Mouse (Mus musculus) ES-CJ7 (cell line): Measurements from ENCODE around the gene Sugp2.
"Not testable (repeated sequence)": the region's sequence is repeated elsewhere in the genome, so short reads cannot be mapped to it uniquely, and the experiment has no call there.

ENCODE experiments used
- DNase-seq: peaks from one replicate; pipeline ENCODE4 v3.0.0; 2011; ENCODE audit warnings: low read depth, low spot score

Sugp2 gene

DNA sequence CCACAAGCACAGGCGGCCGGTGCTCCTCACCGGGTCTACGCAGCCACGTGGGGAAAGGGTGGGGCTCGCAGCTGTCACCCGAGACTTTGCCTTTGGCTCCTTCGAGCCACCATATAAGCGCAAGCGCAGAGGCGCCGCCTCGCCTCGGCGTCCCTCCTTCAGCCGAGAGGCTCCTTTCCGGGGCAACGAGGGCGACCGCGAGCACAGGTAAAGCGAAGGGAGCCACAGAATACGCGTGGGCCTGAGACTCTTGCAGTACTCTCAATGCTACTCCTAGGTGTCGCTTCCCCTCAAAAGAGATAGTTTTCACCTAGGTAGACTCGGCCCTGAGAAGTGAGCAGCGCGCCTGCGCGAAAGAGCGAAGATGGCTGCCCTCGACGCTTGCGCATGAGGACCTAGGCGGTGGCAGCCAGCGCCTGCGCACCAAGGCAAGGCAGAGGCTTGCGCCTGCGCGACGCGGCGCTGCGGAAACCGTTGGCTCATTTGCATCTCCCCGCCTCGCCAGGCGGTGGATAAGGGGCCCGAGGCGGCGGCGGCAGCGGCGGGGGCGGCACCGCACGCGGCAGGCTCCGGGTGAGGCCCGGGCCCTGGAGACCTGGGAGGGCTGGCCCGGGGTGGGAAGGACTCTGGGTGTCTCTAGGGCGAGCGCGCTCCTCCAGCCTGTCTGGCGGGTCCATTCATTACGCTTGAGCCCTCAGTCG is at the start of gene Sugp2, which contains the start of gene Armc6:
Gene Sugp2, plus strand, starts transcription at position 147 of the 701 bp plus-strand sequence.
Gene Armc6, minus strand, starts transcription at position 387 of the 701 bp plus-strand sequence.
- DNase-seq, result peak; percentile 99

GRCm38 (mm10) chr8:70188707-70189106 is 45.3 kb upstream of the Sugp2 start:
- DNase-seq, result no peak

DNA sequence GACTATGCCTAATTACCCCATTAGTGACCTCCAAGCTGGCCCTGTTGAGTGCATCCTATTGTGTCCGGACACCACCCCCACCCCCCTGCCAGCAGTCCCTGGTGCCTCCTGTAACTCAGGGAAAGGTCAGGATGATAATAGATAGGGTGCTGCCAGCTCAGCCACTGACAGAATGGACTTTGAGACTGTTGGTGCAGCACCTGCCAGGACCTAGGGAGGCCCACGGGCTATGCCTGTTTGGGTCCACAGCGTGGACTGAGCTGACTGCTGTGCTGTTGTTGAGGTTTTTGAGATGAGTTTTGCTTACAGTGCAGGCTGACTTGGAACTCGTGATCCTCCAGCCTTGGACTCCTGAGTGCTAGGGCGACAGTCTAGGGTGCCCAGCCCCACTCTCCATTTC is 40.8 kb upstream of the Sugp2 start:
- DNase-seq, result no peak

DNA sequence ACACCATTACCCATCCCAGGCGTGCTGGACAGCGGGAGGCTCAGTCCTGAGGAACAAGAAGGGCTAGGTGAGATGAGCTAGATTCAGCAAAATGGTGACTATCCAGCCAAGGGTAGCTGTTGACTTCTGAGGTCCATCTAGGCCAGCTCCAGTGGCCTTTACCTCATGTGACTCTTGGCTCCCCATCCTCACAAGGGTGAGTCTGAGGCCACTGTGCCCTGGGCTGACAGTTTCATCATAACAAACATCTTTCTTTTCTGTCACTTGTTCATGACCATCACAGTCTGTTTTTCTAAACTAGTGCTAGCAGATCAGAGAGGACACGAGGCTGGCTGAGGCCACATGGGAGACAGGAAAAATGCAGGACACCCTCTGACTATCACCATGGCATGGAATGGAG is 39.8 kb upstream of the Sugp2 start:
- no peak for DNase-seq

- peak; percentile 44 for DNase-seq
These were observed 38.3 kb upstream of the Sugp2 start for GRCm38 (mm10) chr8:70195762-70196161.

- no peak for DNase-seq
These were observed 36.4 kb upstream of the Sugp2 start for GRCm38 (mm10) chr8:70197603-70198002.

- no peak for DNase-seq
These were observed 33.8 kb upstream of the Sugp2 start for GRCm38 (mm10) chr8:70200098-70200681.

- DNase-seq, result no peak
These were observed 32.6 kb upstream of the Sugp2 start for GRCm38 (mm10) chr8:70201417-70201816.

- no peak for DNase-seq
These were observed 31.0 kb upstream of the Sugp2 start for GRCm38 (mm10) chr8:70203072-70203471.

GRCm38 (mm10) chr8:70204757-70205156 is 29.3 kb upstream of the Sugp2 start:
- no peak for DNase-seq

GRCm38 (mm10) chr8:70208130-70208529 is 25.9 kb upstream of the Sugp2 start:
- DNase-seq, result peak; percentile 51

- DNase-seq, result peak; percentile 59
These were observed 23.5 kb upstream of the Sugp2 start for GRCm38 (mm10) chr8:70210538-70210937.

DNA sequence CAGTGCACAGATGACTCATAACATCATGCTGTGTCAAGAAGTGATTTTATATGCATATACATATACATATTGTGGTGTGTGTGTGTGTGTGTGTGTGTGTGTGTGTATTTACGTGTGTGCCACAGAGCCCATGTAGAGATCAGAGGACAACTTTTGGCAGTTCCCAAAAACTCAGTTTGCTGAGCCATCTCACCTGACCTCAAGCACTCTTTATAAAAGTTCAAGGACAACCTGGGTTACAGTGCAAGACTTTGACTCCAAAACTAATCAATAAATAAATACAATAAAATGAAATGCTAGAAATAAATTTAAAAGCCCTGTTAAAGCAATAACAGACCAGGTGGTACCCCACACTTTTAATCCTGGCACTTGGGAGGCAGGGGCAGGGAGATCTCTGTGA is 22.8 kb upstream of the Sugp2 start:
- DNase-seq, result no peak

DNA sequence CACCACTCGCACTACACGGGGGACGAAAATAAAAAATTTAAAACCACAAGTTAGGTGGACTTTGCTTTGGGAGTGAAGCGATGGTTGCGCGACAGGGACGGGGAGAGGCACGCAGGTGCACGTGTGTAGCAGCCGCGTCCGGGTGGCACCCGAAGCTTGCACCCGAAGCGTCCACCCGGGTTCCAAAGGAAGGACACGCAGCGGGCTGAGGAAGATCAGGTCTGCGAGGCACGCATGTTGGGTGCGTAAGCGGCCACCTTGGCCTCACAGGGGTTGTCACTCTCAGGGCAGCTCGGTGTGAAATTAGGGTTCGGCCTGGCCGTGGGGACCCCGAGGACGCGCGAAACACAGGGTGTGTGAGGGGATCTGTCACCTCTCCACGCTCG is 22.3 kb upstream of the Sugp2 start:
- DNase-seq, result no peak

GRCm38 (mm10) chr8:70212112-70213055 is 21.6 kb upstream of the Sugp2 start, which contains the start of gene Slc25a42:
Slc25a42 (minus strand) TSS chr8:70212305.
- peak; percentile 100 for DNase-seq

DNA sequence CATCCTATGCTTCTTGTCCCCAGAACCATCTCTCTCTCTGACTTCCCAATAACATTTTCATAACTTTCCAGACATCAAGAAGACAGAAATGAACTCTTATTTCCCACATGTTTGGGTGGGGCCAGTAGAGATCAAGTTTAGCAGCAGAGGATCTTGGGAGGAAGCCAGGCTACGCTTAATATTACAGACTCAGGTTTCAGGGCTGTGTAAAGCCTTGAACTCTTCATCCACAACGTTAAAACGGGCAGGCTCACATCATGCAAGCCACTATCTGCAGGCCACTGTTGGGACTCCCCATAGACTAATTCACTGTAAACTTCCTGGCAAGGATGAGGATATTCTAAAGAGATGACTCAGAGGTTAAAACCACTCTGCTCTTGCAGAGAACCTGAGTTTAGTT is 19.6 kb upstream of the Sugp2 start:
- DNase-seq, result no peak

GRCm38 (mm10) chr8:70215092-70215491 is 18.9 kb upstream of the Sugp2 start:
- no peak for DNase-seq

- DNase-seq, result not testable (repeated sequence)
These were observed 17.9 kb upstream of the Sugp2 start for GRCm38 (mm10) chr8:70216161-70216560.

DNA sequence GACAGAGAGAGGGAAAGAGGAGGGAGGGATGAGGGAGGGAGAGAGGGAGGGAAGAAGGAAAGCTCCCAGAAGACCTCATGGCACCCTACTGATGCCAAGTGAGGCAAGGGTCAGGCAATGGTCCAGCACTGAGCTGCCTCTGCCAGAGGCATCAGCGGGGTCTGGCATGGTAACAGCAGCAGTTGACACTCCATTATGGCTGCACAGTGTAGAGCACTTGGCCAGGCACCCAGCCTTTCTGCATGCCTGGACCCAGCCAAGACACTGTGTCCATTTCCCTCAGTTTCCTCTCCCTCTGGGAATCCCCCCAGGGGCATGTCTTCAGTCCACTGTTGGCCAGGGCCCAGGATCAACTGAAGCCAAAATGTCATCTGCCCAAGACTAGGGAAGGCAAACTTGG is 17.5 kb upstream of the Sugp2 start:
- no peak for DNase-seq

DNA sequence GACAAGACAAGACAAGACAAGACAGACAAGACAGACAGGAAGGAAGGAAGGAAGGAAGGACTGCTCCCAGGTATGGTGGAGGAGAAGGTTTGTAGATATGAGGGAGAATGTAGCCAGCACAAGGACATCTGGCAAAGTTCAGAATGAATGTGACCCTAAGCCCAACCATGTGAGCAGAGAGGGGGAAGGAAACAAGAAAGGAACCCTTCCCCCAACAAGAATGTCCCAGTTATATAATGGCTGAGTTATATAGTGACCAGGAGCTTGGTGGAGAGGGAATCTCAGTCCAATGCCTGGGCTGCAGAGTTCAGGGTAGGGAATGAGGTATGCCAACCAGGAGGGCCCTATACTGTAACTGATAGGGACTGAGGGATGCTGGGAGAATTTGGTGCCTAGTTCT is 16.6 kb upstream of the Sugp2 start:
- no peak for DNase-seq

GRCm38 (mm10) chr8:70219107-70219684 is 14.8 kb upstream of the Sugp2 start:
- no peak for DNase-seq
